Mouse (Mus musculus): Measurements from ENCODE around the gene Tcerg1l.

DNA sequence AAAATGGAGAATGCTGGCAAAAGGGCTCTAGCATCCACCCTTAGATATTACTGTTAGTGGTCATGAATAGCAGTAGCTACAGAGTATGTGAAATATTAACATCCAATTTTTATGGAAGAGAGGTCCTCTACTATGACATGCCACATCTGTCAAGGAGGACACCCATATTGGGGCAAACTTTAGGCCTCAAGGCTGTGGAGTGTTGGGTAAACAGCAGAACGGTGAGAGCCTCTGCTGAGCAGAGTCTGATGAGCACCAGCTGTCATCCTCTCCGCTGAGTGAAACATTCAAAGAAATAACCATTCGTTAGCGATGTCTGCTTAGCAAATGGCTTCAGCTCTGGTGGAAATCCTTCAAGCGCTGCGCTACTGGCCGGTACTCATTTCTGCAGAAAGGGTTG lies 30.0 kb downstream of the Tcerg1l start:
- TF ChIP-seq MAZ (IDR thresholded peaks at IDR 0.05; ENCODE audit: low read depth, low read length) (no peak), CTCF (IDR thresholded peaks at IDR 0.05 in 2 of 3, conservative IDR thresholded peaks at IDR 0.05 in 1 of 3; ENCODE audit: control insufficient read depth in 1 of 3, insufficient read depth in 1 of 3, low read depth in 2 of 3, low read length in 3 of 3, poor library complexity in 1 of 3, severe bottlenecking in 1 of 3) (no peak)
